Mouse (Mus musculus): ENCODE measurements around the gene Dnajb8. TPM values are rescaled to one million over a fixed set of nuclear protein-coding genes. Genes with fewer than 3 reads are reported as not detected.
A peak's percentile ranks its signal among the peaks of the same experiment; 100 is the strongest.

Dnajb8 gene
- total RNA-seq, 4 experiments from 2014 or later, result not detected

DNA sequence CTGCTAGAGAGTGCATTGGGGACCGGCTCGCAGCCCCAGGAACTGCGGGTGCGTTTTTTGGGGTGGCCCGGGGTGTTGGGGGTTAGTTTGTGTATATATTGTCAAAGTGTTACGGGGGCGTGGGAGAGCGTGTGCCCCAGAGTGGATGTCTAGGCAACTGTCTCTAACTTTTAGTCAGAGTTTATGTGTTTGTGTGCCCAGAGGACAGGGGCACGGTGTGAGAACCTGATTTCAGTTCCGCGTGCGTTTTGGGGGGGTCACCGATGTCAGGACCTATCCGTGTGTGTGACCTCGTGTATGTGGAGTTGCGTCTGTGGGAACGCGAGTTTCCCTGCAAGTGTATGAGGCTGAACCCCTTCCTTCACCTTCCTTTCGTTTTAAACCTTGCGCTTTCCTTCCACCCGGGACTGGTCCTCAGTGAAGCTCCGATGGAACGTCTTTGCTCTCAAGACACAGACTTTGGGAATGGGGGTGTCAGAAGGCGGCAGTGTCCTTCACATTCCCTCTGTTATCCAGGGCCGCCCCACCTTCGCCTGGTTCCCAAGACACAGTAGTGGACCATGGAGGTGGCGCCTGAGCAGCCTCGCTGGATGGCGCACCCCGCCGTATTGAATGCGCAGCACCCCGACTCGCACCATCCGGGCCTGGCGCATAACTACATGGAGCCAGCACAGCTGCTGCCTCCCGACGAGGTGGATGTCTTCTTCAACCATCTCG, 22.9 kb upstream of the Dnajb8 start:
- no peak for DNase-seq (ENCODE audit: low spot score)

DNA sequence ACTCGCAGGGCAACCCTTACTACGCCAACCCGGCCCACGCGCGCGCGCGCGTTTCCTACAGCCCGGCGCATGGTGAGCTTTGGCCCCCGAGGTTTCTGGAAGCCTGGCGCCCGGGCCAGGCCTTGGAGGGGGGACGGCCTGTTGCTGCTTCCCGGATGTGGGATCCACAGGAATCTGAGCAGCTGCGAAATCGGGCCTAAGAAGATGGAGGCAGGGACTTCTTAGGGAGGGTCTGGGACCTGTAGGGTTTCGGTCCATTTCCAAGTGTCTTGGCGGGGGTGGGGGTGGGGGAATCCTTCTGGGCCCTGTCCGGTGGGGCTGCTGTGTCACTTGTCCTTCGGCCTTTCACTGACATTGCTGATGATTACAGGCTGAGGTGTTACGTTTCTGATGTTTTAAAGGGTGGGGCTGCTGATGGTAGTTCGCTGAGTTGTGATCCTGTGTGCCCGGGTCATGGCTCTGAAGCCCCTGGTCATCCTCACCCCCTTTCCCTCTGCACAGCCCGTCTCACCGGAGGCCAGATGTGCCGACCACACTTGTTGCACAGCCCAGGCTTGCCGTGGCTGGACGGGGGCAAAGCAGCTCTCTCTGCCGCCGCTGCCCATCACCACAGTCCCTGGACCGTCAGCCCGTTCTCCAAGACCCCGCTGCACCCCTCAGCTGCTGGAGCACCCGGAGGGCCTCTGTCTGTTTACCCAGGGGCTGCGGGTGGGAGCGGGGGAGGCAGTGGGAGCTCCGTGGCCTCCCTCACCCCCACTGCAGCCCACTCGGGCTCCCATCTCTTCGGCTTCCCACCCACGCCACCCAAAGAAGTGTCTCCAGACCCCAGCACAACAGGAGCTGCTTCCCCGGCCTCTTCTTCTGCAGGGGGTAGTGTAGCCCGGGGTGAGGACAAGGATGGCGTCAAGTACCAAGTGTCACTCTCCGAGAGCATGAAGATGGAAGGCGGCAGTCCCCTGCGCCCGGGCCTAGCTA, 22.1 kb upstream of the Dnajb8 start:
- DNase-seq (ENCODE audit: low spot score), result no peak

- no peak for DNase-seq (ENCODE audit: low spot score)
These were observed 21.1 kb upstream of the Dnajb8 start for GRCm38 (mm10) chr6:88200693-88201609.

DNA sequence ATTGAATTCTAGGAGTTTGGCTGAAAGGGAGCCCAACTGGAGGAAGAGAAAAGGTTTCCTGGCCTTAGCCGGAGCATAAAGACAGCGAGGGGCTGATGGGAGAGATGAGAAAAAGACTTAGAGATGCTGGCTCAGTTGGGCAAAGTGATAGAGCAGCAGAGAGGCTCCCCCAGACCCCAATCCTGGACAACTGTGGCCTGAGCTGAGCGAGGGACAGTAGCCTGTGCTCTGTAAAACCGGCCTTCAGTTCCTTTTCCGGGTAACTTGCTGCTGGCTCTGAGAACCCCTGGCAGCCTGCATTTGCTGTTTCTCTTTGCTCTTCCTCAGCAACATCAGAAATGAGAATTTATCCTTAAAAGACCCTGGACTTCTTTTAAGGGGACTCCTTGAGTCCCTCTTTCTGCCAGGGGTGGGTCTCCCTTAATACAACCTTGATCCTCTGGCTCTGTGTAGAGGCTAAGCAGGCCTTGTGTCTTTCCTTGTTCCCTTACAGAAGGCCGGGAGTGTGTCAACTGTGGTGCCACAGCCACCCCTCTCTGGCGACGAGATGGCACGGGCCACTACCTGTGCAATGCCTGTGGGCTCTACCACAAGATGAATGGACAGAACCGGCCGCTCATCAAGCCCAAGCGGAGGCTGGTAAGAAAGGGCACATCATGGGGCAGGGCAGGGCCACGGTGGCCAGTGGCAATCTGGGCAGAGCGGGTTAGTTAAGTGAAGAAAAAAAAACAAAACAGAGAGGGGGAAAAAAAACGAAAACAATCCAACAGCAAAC, 20.0 kb upstream of the Dnajb8 start:
- no peak for DNase-seq (ENCODE audit: low spot score)

GRCm38 (mm10) chr6:88202921-88203690, 19.0 kb upstream of the Dnajb8 start:
- DNase-seq (ENCODE audit: low spot score), result peak; percentile 85

DNA sequence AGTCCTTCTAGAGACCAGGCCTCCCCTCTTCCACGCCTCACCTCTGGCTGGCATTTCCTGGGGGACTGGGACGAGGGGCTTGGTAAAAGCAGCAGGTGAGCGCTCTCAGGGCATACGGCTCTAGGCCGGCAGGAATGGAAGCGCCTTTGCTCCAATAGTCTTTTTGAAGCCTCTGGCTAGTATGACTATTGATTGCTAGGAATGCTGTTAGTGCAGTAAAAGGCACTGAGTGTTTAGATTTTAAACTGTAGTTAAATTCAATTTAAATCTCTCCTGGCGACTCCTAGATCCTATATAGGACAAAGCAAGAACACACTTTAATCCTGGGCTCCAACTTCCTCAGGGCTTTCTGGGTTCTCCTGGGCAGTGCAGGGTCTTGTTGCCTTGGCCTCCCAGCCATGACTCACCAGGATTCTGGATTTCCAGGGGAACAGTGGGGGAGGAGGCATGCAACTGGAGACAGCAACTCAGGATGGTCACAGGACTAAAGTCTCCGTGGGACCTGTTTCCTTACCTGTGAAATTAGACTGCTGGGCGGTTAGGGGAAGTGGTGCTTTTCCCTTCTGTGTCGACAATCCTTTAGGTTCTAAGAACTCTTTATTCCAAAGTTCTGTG, 18.2 kb upstream of the Dnajb8 start:
- no peak for DNase-seq (ENCODE audit: low spot score)

- DNase-seq (ENCODE audit: low spot score), result no peak
These were observed 17.3 kb upstream of the Dnajb8 start for GRCm38 (mm10) chr6:88204531-88205385.

- DNase-seq (ENCODE audit: low spot score), result no peak
These were observed 16.7 kb upstream of the Dnajb8 start for GRCm38 (mm10) chr6:88205386-88205700.

DNA sequence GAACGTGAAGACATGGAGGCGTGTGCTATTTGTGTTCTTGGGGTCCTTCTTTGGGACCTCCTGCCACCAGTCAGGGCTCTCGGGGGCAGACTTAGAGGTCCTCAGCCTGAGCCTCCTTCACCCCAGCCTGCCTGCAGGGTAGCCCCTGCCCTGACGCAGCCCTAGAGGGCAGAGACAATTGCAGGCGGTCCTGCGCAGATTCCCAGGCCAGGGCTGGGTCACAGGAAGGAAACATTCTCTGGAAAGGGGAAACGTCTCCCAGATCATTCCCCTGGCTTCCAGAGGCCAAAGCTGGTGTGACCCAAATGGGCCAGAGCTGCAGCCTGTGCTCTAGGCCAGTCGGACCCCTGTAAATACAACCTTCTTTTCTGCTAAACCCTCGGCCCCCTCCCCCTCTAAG, 16.1 kb upstream of the Dnajb8 start:
- DNase-seq (ENCODE audit: low spot score), result no peak

GRCm38 (mm10) chr6:88206566-88206965, 15.5 kb upstream of the Dnajb8 start:
- DNase-seq (ENCODE audit: low spot score), result no peak

GRCm38 (mm10) chr6:88207403-88208033, 14.6 kb upstream of the Dnajb8 start:
- no peak for DNase-seq (ENCODE audit: low spot score)

DNA sequence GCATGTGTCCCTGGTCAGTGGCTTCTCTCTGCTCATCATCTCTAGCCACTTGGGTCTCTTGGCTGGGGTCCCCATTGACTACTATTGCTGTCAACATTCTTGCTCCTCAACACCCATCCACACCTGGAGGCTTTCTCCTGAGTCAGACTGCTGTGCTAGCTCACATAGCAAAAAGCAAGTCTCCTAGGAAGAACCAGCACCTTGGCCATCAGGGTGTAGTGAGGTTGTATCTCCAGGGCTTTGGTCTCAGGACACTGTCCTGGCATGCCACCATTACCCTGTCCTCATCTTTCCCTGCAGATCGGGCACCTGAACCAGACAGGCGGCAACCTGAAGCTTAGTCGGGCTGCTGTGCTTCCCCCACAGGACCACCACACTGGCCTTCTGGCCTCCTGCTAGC, 13.7 kb upstream of the Dnajb8 start:
- no peak for DNase-seq (ENCODE audit: low spot score)

GRCm38 (mm10) chr6:88209453-88209852, 12.6 kb upstream of the Dnajb8 start:
- DNase-seq (ENCODE audit: low spot score), result no peak

DNA sequence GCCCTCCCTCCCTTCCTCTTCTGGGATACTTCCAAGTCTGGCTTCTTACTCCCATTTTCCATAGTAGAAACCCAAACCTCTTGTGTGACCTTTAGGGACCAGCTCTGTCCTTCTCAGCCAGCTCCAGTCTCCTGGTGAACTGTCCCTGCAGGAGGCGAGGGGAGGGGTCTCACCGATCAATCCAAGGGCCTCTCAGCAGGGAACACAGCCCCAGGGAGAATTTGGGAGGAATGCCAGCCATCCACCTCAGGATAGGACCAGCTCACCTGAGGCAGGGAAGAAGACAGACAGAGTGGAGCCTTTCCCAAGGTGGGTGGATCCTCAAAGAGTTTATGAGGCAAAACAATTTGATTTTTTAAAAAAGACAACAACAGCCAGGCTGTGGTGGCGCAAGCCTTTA, 11.9 kb upstream of the Dnajb8 start:
- DNase-seq (ENCODE audit: low spot score), result no peak

DNA sequence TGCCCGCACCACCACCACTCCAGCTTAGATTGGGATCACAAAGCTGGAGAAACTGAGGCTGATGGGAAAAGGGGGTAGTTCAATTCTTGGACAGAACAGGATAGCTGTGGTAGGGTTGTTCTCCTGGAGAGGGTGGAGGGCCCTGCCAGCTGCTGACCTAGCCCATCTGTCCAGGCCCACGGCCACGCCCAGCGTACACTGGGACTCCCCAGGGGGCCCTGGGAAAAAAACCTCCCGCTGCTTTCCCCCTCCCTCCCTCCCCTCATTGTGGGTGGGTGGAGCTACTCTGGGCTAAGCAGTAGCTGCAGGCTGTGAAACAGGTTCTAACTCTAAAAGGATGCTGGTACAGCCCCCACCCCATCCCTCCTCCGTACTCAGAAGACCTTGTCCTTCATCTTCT, 6.3 kb upstream of the Dnajb8 start:
- no peak for DNase-seq (ENCODE audit: low spot score)

DNA sequence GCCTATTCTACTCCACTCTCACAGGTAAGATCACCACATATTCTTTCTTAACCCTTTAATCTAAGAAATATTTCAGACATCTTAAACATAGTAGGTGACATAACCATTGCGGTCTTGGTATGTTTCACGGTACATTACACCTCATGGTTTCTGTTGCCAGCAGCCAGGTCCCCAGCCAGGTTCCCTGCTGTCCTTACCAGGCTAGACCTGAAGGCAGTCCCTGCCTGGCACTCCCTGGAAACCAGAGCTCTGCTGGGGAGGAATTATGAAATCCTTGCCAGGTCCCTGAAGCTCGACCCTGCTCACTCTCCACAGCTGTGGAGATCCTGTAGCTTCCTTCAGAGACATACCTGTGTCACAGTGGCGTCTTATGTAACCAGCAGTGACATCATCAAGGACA, 5.9 kb upstream of the Dnajb8 start:
- DNase-seq (ENCODE audit: low spot score), result no peak

DNA sequence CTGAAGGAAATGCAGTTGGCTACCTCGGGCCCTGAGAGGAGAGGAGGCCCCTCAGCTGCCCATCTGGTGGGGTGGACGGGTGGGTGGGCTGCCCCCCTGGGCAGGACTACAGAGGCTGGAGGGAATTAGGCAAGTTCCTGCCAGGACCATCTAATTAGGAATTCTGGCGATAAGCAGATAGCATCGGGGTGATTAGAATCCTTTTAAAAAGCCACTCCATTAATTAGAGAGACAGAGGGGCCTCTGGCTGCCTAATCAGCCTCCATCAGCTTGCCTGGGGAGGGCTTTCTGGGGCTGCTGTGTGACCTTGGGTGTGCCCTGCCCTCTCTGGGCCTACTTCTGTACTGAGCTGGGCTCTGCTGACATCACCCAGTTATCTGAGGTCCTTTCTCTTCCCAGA, 3.0 kb upstream of the Dnajb8 start:
- no peak for DNase-seq (ENCODE audit: low spot score)

- no peak for DNase-seq (ENCODE audit: low spot score)
These were observed 4.5 kb downstream of the Dnajb8 start for GRCm38 (mm10) chr6:88226570-88226994.

Measured in heart, adult 8-10 months (tissue).